Comparison of ENCODE assay signal across 10 mouse cellular contexts in the genomic region with DNA sequence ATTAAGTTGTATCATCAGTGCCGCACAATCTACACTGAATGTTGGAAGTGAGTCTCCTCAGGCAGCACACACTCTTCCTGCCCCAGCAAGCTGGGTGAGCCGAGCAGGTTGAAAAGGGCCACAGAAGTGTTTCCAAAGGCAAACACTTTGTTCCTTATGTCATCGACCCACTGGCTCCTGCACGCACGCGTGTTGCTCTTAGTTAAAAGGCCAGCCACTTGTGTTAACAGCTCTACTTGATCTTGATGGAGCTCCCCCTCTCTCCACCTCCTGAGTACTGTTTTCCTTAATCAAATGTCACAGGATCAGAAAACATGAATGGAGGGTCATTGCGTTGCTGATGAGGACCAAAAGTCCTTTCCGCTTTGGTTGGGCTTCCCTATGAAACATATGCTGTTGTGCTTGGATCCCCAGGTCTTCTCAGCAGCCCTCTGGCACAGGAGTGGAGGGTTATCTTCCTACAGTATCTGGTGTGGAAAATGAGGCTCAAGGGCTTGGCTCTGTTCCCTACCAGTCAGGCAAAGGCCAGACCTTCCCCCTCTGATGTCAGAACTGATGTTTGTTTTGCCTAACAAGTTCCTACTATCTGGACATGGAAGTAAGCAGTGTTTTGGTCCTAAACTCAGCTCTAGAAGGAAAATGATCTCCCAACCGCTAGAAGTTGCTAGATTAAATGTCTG.
DNase-seq lines count a peak whose midpoint lies in the region; ATAC-seq lines count a peak whose summit lies in the region.
"Had no signal": no experiment of that assay in that cellular context is flagged by ENCODE, and none has a peak within 500 bp of the region (broad histone marks: within the 10 kb centered on the region; RNA-seq: fewer than 3 reads in every experiment).

No protein-coding gene starts in this region.

- H3K4me2 ChIP-seq in heart, embryonic 15.5 days = no peak overlapping the region
- no peak overlapping the region for H3K4me2 ChIP-seq in limb, embryonic 13.5 days (replicated peaks)
- no peak overlapping the region for H3K4me2 ChIP-seq in forebrain, embryonic 11.5 days (ENCODE audit: low read depth, low read length, severe bottlenecking)
- H3K4me2 ChIP-seq: liver, embryonic 15.5 days had no signal

- no peaks in the 10 kb centered on the region for H3K9me3 ChIP-seq in heart, embryonic 15.5 days (replicated peaks)
- no peaks in the 10 kb centered on the region for H3K9me3 ChIP-seq in limb, embryonic 13.5 days
- H3K9me3 ChIP-seq in forebrain, embryonic 11.5 days (ENCODE audit: control insufficient read depth, low read length) = no peaks in the 10 kb centered on the region
- H3K9me3 ChIP-seq: liver, embryonic 15.5 days had no signal

- H3K27me3 ChIP-seq in heart, embryonic 15.5 days = peaks cover 39% of the 10 kb centered on the region
- 0 out of 2 replicates have a peak, but pooled peaks cover 3% of the 10 kb centered on the region for H3K27me3 ChIP-seq in limb, embryonic 13.5 days
- H3K27me3 ChIP-seq in forebrain, embryonic 11.5 days (ENCODE audit: control insufficient read depth, insufficient read depth, low read length) = no peaks in the 10 kb centered on the region
- H3K27me3 ChIP-seq: liver, embryonic 15.5 days had no signal

- H3K36me3 ChIP-seq in heart, embryonic 15.5 days = no peaks in the 10 kb centered on the region
- H3K36me3 ChIP-seq in limb, embryonic 13.5 days = no peaks in the 10 kb centered on the region
- H3K36me3 ChIP-seq in forebrain, embryonic 11.5 days (ENCODE audit: control insufficient read depth, insufficient read depth, low read length) = no peaks in the 10 kb centered on the region
- H3K36me3 ChIP-seq: liver, embryonic 15.5 days had no signal

- ATAC-seq in heart, embryonic 15.5 days (replicated peaks; ENCODE audit: insufficient number of reproducible peaks, insufficient read depth, low FRiP score, low read depth) = peak; percentile 81
- ATAC-seq in limb, embryonic 13.5 days (ENCODE audit: low FRiP score, low read depth) = no peak
- ATAC-seq in forebrain, embryonic 11.5 days (replicated peaks; ENCODE audit: low FRiP score) = no peak
- ATAC-seq: forebrain, embryonic 14.5 days had no signal

- 32% methylated on average over 9 of the region's 9 CpGs for WGBS in heart, embryonic 15.5 days
- 76% methylated on average over 9 of the region's 9 CpGs for WGBS in limb, embryonic 13.5 days
- 79% methylated on average over 9 of the region's 9 CpGs for WGBS in forebrain, embryonic 11.5 days

- H3K27ac ChIP-seq in heart, embryonic 15.5 days = peak overlapping the region; percentile 50
- H3K27ac ChIP-seq in limb, embryonic 13.5 days = peak overlapping the region; percentile 6; the same call in 1 of the 2 replicates
- H3K27ac ChIP-seq in forebrain, embryonic 11.5 days (ENCODE audit: low read depth, low read length) = no peak overlapping the region
- H3K27ac ChIP-seq: liver, embryonic 15.5 days had no signal

- DNase-seq in adrenal gland, postnatal 25 days = peak; percentile 16
- DNase-seq in adrenal gland, adult 18-20 months (ENCODE audit: low spot score in 2 of 2) = no peak
- DNase-seq in MN1 (ENCODE audit: low spot score) = peak; percentile 57
- no peak for DNase-seq in layer of hippocampus, postnatal 36 days
- DNase-seq in right cerebral cortex, adult 2 months (ENCODE audit: low spot score in 2 of 2) = no peak
- no peak for DNase-seq in forebrain, embryonic 11.5 days (ENCODE audit: low spot score)

- H3K4me3 ChIP-seq in heart, embryonic 15.5 days = no peak overlapping the region
- H3K4me3 ChIP-seq in limb, embryonic 13.5 days = no peak overlapping the region
- no peak overlapping the region for H3K4me3 ChIP-seq in forebrain, embryonic 11.5 days (ENCODE audit: low read depth, low read length)
- H3K4me3 ChIP-seq: liver, embryonic 15.5 days had no signal

- no peak overlapping the region for H3K9ac ChIP-seq in heart, embryonic 15.5 days
- H3K9ac ChIP-seq in limb, embryonic 13.5 days = no peak overlapping the region
- H3K9ac ChIP-seq in forebrain, embryonic 11.5 days (ENCODE audit: low read length) = no peak overlapping the region
- H3K9ac ChIP-seq: liver, embryonic 15.5 days had no signal

- peaks cover 16% of the 10 kb centered on the region for H3K4me1 ChIP-seq in heart, embryonic 15.5 days (replicated peaks)
- H3K4me1 ChIP-seq in limb, embryonic 13.5 days = peaks cover 42% of the 10 kb centered on the region
- H3K4me1 ChIP-seq in forebrain, embryonic 11.5 days (replicated peaks; ENCODE audit: control insufficient read depth, insufficient read depth, low read length) = 0 out of 2 replicates have a peak, but pooled peaks cover 2% of the 10 kb centered on the region
- H3K4me1 ChIP-seq: liver, embryonic 15.5 days had no signal

Comparison
In these comparisons a context has a peak if more than half of its experiments do, and no peak if none do; other contexts are left out.
1. DNase-seq: peak in adrenal gland, postnatal 25 days (single experiment) and MN1 (single experiment); none in adrenal gland, adult 18-20 months (0 of 2), layer of hippocampus, postnatal 36 days (0 of 2), right cerebral cortex, adult 2 months (0 of 2) and forebrain, embryonic 11.5 days (single experiment).